Mouse (Mus musculus) kidney, embryonic 16.5 days (tissue): Measurements from ENCODE around the gene Rsph14. TPM values are rescaled to one million over a fixed set of nuclear protein-coding genes. Genes with fewer than 3 reads are reported as not detected.

Experiments
- ATAC-seq: fragments of 200-750 bp; cut with Nextera tagmentation; 2 replicates; pipeline ENCODE4 v1.8.0; 2017; ENCODE audit warnings: moderate TSS enrichment; ENCODE audit not compliant: low FRiP score, low TSS enrichment
- H3K27ac ChIP-seq: fragments of 300-500 bp; sonication (generic); 2 replicates; pipeline ENCODE4 v1.5.1; 2014; ENCODE audit warnings: low read length
- H3K27me3 ChIP-seq: fragments of 300-500 bp; sonication (generic); 2 replicates; pipeline ENCODE4 v1.6.1; 2014; ENCODE audit warnings: low read length, control low read depth, mixed read lengths; ENCODE audit not compliant: insufficient read depth
- H3K36me3 ChIP-seq: fragments of 300-500 bp; sonication (generic); 2 replicates; pipeline ENCODE4 v1.6.1; 2014; ENCODE audit warnings: low read length, control low read depth, mixed read lengths; ENCODE audit not compliant: insufficient read depth
- H3K4me1 ChIP-seq: fragments of 300-500 bp; sonication (generic); 2 replicates; pipeline ENCODE4 v1.6.1; 2014; ENCODE audit warnings: low read length, control low read depth, mixed read lengths; ENCODE audit not compliant: insufficient read depth
- H3K4me2 ChIP-seq: fragments of 300-500 bp; sonication (generic); replicated peaks from 2 replicates; pipeline ENCODE4 v1.6.1; 2014; ENCODE audit warnings: low read depth, low read length
- H3K4me3 ChIP-seq: fragments of 300-500 bp; sonication (generic); 2 replicates; pipeline ENCODE4 v1.5.1; 2014; ENCODE audit warnings: mild to moderate bottlenecking, low read length
- H3K9ac ChIP-seq: fragments of 300-500 bp; sonication (generic); replicated peaks from 2 replicates; pipeline ENCODE4 v1.6.1; 2014; ENCODE audit warnings: low read length
- H3K9me3 ChIP-seq: fragments of 300-500 bp; sonication (generic); 2 replicates; pipeline ENCODE4 v1.6.1; 2016; ENCODE audit warnings: low read length, control low read depth
- WGBS: fragments of 180-500 bp; shearing (Covaris S2); extraction: QIAGEN DNeasy Blood & Tissue Kit; methylation state at CpG from one replicate; pipeline ENCODE4 v1.1.7; 2014; 5-methylcytosine and 5-hydroxymethylcytosine counted together
- polyA plus RNA-seq: library from polyadenylated mRNA; unstranded; fragments of >200 nt; fragmentation: Nextera tagmentation; extraction: Ambion mirVana; gene quantifications from 2 replicates; pipeline ENCODE4 v1.2.1, GENCODE M21; 2015

Gene Rsph14
- polyA plus RNA-seq, 1 experiment from 2014 or later = not detected

GRCm38 (mm10) chr10:74940795-74941194, 91.6 kb downstream of the Rsph14 start:
- Histone ChIP-seq H3K27me3 (no peaks in the 10 kb centered on the region), H3K36me3 (no peaks in the 10 kb centered on the region), H3K9ac (no peak overlapping the region), H3K4me2 (no peak overlapping the region), H3K9me3 (no peaks in the 10 kb centered on the region), H3K4me3 (no peak overlapping the region), H3K4me1 (no peaks in the 10 kb centered on the region), H3K27ac (no peak overlapping the region)
- ATAC-seq = no peak
- 96% methylated on average over 1 of the region's 1 CpGs for WGBS

DNA sequence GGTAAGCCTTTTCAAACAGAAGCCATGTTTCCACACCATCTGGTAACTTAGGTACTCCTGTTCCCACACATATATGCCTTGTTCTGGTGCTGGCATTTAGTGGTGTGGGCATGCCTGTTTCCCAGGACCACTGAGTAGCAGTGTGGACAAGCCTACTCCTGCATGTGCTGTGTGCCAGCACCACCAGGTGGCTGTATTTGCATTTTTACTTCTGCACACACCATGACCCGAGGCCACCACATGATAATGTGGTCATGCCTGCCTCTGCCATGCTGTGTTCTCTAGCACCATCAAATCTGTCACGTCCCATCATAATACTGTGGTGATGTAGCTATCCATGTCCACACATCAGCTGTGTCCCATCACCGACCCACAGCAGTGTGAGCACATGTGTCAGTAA, 93.1 kb downstream of the Rsph14 start:
- WGBS = 56% methylated on average over 3 of the region's 3 CpGs
- H3K27ac ChIP-seq = no peak overlapping the region
- H3K4me3 ChIP-seq = no peak overlapping the region
- H3K4me2 ChIP-seq = no peak overlapping the region
- H3K27me3 ChIP-seq = no peaks in the 10 kb centered on the region
- no peak overlapping the region for H3K9ac ChIP-seq
- no peaks in the 10 kb centered on the region for H3K36me3 ChIP-seq
- H3K9me3 ChIP-seq = no peaks in the 10 kb centered on the region
- no peaks in the 10 kb centered on the region for H3K4me1 ChIP-seq
- ATAC-seq = no peak

DNA sequence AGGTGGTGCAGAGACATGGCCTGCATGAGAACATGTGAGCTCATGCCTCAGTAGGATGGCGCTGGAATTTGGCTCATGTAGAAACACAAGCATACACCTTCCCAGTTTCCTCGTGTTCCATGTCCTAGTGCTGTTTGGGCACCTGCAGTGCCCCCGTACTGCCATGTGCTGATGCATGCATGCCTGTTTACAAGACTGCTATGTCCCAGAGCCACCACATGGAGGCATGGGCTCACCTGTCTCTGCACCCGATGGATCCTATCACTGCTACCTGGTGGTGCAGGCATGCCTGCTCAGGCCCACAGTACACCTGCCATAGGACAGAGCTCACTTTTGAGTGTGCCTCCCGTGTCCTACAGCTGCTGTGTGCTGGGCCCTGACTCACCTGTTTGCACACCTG, 94.0 kb downstream of the Rsph14 start:
- Histone ChIP-seq H3K9ac (no peak overlapping the region), H3K9me3 (no peaks in the 10 kb centered on the region), H3K4me2 (no peak overlapping the region), H3K4me3 (no peak overlapping the region), H3K27ac (no peak overlapping the region), H3K4me1 (no peaks in the 10 kb centered on the region), H3K36me3 (no peaks in the 10 kb centered on the region), H3K27me3 (no peaks in the 10 kb centered on the region)
- 58% methylated on average over 5 of the region's 5 CpGs for WGBS
- ATAC-seq = no peak

- Histone ChIP-seq H3K9me3 (no peaks in the 10 kb centered on the region), H3K27me3 (no peaks in the 10 kb centered on the region), H3K9ac (no peak overlapping the region), H3K27ac (no peak overlapping the region), H3K4me2 (no peak overlapping the region), H3K36me3 (no peaks in the 10 kb centered on the region), H3K4me1 (no peaks in the 10 kb centered on the region), H3K4me3 (no peak overlapping the region)
- ATAC-seq = peak; percentile 33; the same call in 1 of the 2 replicates
- 86% methylated on average over 10 of the region's 10 CpGs for WGBS
Measured at GRCm38 (mm10) chr10:74937003-74937790, 95.2 kb downstream of the Rsph14 start.

DNA sequence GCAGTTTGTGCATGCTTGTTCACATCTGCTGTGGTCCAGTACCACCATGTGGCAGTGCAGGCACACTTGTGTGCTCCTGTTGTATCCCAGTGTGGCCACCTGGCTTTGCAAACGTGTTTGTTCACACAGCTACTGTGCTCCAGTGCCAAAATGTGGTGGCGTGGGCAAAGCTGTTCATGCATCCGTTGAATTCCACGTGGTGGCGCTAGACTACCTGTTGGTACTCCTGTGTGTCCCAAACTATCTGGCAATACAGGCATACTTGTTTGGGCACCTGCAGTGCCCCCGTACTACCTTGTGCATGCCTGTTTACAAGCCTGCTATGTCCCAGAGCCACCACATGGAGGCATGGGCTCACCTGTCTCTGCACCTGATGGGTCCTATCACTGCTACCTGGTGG, 97.4 kb downstream of the Rsph14 start:
- Histone ChIP-seq H3K4me2 (no peak overlapping the region), H3K36me3 (no peaks in the 10 kb centered on the region), H3K4me3 (no peak overlapping the region), H3K27me3 (no peaks in the 10 kb centered on the region), H3K9me3 (no peaks in the 10 kb centered on the region), H3K4me1 (no peaks in the 10 kb centered on the region), H3K9ac (no peak overlapping the region), H3K27ac (no peak overlapping the region)
- WGBS = 24% methylated on average over 6 of the region's 6 CpGs
- ATAC-seq = 0 out of 2 replicates have a peak, but pooled peaks have one; percentile 10

GRCm38 (mm10) chr10:74934521-74934920, 97.9 kb downstream of the Rsph14 start:
- H3K9me3 ChIP-seq = no peaks in the 10 kb centered on the region
- no peak overlapping the region for H3K27ac ChIP-seq
- no peak overlapping the region for H3K4me2 ChIP-seq
- H3K36me3 ChIP-seq = no peaks in the 10 kb centered on the region
- no peak overlapping the region for H3K4me3 ChIP-seq
- ATAC-seq = no peak
- no peaks in the 10 kb centered on the region for H3K4me1 ChIP-seq
- WGBS = 83% methylated on average over 12 of the region's 12 CpGs
- no peaks in the 10 kb centered on the region for H3K27me3 ChIP-seq
- H3K9ac ChIP-seq = no peak overlapping the region

DNA sequence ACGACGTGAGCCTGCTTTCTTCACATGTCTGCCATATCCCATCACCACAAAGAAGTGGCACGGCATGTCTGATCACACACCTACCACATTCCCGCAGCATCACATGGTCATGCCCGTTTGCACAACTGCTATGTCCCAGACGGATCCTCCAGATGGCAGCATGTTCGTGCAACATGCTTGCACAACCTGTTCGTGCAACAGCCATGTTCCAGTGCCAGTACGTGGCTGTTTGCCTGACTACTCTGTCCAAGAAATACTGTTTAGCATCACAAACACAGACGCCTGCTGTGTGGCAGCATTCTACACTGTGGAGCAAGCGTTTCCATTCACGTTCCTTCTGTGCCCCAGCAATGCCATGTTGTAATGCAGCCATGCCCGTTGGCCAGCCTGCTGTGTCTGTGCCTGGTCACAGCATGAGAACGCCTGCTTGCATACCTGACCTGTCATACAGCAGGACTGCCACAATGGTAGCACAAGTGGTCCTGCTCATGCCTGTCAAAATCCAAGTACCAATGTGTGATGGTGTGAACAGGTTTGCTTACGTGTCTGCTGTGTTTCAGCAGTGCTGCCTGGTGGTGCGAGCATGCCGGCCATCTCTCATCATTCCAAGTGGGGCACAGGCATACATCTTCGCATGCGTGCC, 98.7 kb downstream of the Rsph14 start:
- H3K9ac ChIP-seq = no peak overlapping the region
- ATAC-seq = no peak
- H3K9me3 ChIP-seq = no peaks in the 10 kb centered on the region
- no peaks in the 10 kb centered on the region for H3K27me3 ChIP-seq
- H3K27ac ChIP-seq = no peak overlapping the region
- H3K4me2 ChIP-seq = no peak overlapping the region
- no peak overlapping the region for H3K4me3 ChIP-seq
- 85% methylated on average over 19 of the region's 19 CpGs for WGBS
- H3K36me3 ChIP-seq = no peaks in the 10 kb centered on the region
- no peaks in the 10 kb centered on the region for H3K4me1 ChIP-seq

GRCm38 (mm10) chr10:74932487-74932886, 99.9 kb downstream of the Rsph14 start:
- H3K27me3 ChIP-seq = no peaks in the 10 kb centered on the region
- WGBS = 88% methylated on average over 6 of the region's 6 CpGs
- no peaks in the 10 kb centered on the region for H3K9me3 ChIP-seq
- no peak overlapping the region for H3K27ac ChIP-seq
- no peak overlapping the region for H3K4me2 ChIP-seq
- H3K9ac ChIP-seq = no peak overlapping the region
- no peaks in the 10 kb centered on the region for H3K4me1 ChIP-seq
- H3K4me3 ChIP-seq = no peak overlapping the region
- ATAC-seq = no peak
- no peaks in the 10 kb centered on the region for H3K36me3 ChIP-seq

- H3K27me3 ChIP-seq = no peaks in the 10 kb centered on the region
- H3K4me1 ChIP-seq = no peaks in the 10 kb centered on the region
- no peak overlapping the region for H3K9ac ChIP-seq
- 73% methylated on average over 6 of the region's 6 CpGs for WGBS
- no peak overlapping the region for H3K27ac ChIP-seq
- H3K4me2 ChIP-seq = no peak overlapping the region
- ATAC-seq = no peak
- no peaks in the 10 kb centered on the region for H3K36me3 ChIP-seq
- no peaks in the 10 kb centered on the region for H3K9me3 ChIP-seq
- no peak overlapping the region for H3K4me3 ChIP-seq
Measured at GRCm38 (mm10) chr10:74931631-74932030, 100.8 kb downstream of the Rsph14 start.

- Histone ChIP-seq H3K4me1 (no peaks in the 10 kb centered on the region), H3K9me3 (no peaks in the 10 kb centered on the region), H3K9ac (no peak overlapping the region), H3K36me3 (no peaks in the 10 kb centered on the region), H3K4me3 (no peak overlapping the region), H3K27me3 (no peaks in the 10 kb centered on the region), H3K27ac (no peak overlapping the region), H3K4me2 (no peak overlapping the region)
- ATAC-seq = no peak
- WGBS = 73% methylated on average over 3 of the region's 3 CpGs
Measured at GRCm38 (mm10) chr10:74930541-74930940, 101.8 kb downstream of the Rsph14 start.
